Mouse (Mus musculus) forebrain, embryonic 15.5 days (tissue): ENCODE measurements at regions not wholly inside any gene's neighbourhood (a gene's known extent, or its start where the extent isn't known, plus 50 kb on each side); places are given as distances from the start of the nearest gene placed in this dataset.
A peak's percentile ranks its signal among the peaks of the same experiment; 100 is the strongest.

ENCODE experiments used
- ATAC-seq: fragments of 200-750 bp; cut with Nextera tagmentation; replicated peaks from 2 replicates; pipeline ENCODE4 v1.8.0; 2017; ENCODE audit warnings: mild to moderate bottlenecking, moderate TSS enrichment, moderate library complexity
- H3K27ac ChIP-seq: fragments of 300-500 bp; sonication (generic); replicated peaks from 2 replicates; pipeline ENCODE4 v1.5.1; 2015; ENCODE audit warnings: mild to moderate bottlenecking, inconsistent platforms
- H3K27me3 ChIP-seq: fragments of 300-500 bp; sonication (generic); 2 replicates; pipeline ENCODE4 v1.6.1; 2015; ENCODE audit warnings: inconsistent platforms
- H3K36me3 ChIP-seq: fragments of 300-500 bp; sonication (generic); 2 replicates; pipeline ENCODE4 v1.6.1; 2015; ENCODE audit warnings: mild to moderate bottlenecking, inconsistent platforms
- H3K4me1 ChIP-seq: fragments of 300-500 bp; sonication (generic); 2 replicates; pipeline ENCODE4 v1.6.1; 2015; ENCODE audit warnings: inconsistent platforms
- H3K4me2 ChIP-seq: fragments of 300-500 bp; sonication (generic); replicated peaks from 2 replicates; pipeline ENCODE4 v1.6.1; 2015; ENCODE audit warnings: mild to moderate bottlenecking, inconsistent platforms
- H3K4me3 ChIP-seq: fragments of 300-500 bp; sonication (generic); 2 replicates; pipeline ENCODE4 v1.5.1; 2015; ENCODE audit warnings: mild to moderate bottlenecking, inconsistent platforms
- H3K9ac ChIP-seq: fragments of 300-500 bp; sonication (generic); replicated peaks from 2 replicates; pipeline ENCODE4 v1.6.1; 2015; ENCODE audit warnings: mild to moderate bottlenecking, inconsistent platforms
- H3K9me3 ChIP-seq: fragments of 300-500 bp; sonication (generic); 2 replicates; pipeline ENCODE4 v1.6.1; 2016; ENCODE audit warnings: inconsistent platforms
- WGBS: fragments of 180-500 bp; shearing (Covaris S2); methylation state at CpG from one replicate; pipeline ENCODE4 v1.1.7; 2015; ENCODE audit warnings: mixed read lengths; 5-methylcytosine and 5-hydroxymethylcytosine counted together

GRCm38 (mm10) chr9:47909051-47909450, 252.8 kb upstream of the Nxpe4 start:
- WGBS: 38% methylated on average over 5 of the region's 5 CpGs
- ATAC-seq: no peak
- Histone ChIP-seq H3K4me2 (no peak overlapping the region), H3K27me3 (peaks cover 15% of the 10 kb centered on the region; the same call in 1 of the 2 replicates), H3K27ac (no peak overlapping the region), H3K4me3 (no peak overlapping the region), H3K36me3 (no peaks in the 10 kb centered on the region), H3K9ac (no peak overlapping the region), H3K9me3 (no peaks in the 10 kb centered on the region), H3K4me1 (peaks cover 40% of the 10 kb centered on the region)

GRCm38 (mm10) chr9:47910501-47910906, 251.3 kb upstream of the Nxpe4 start:
- Histone ChIP-seq H3K4me1 (peaks cover 27% of the 10 kb centered on the region), H3K4me2 (0 out of 2 replicates have a peak overlapping the region, but pooled peaks have one; percentile 3), H3K36me3 (no peaks in the 10 kb centered on the region), H3K9me3 (no peaks in the 10 kb centered on the region), H3K4me3 (no peak overlapping the region), H3K9ac (no peak overlapping the region), H3K27me3 (peaks cover 15% of the 10 kb centered on the region; the same call in 1 of the 2 replicates), H3K27ac (peak overlapping the region; percentile 72)
- WGBS: 18% methylated on average over 6 of the region's 6 CpGs
- peak; percentile 94 for ATAC-seq

- H3K4me1 ChIP-seq: peaks cover 27% of the 10 kb centered on the region
- H3K36me3 ChIP-seq: no peaks in the 10 kb centered on the region
- H3K27ac ChIP-seq: no peak overlapping the region
- ATAC-seq: no peak
- no peak overlapping the region for H3K4me2 ChIP-seq
- H3K9me3 ChIP-seq: no peaks in the 10 kb centered on the region
- H3K9ac ChIP-seq: no peak overlapping the region
- H3K4me3 ChIP-seq: no peak overlapping the region
- 82% methylated on average over 5 of the region's 5 CpGs for WGBS
- peaks cover 3% of the 10 kb centered on the region; the same call in 1 of the 2 replicates for H3K27me3 ChIP-seq
Measured at GRCm38 (mm10) chr9:47912823-47913222, 249.0 kb upstream of the Nxpe4 start.

GRCm38 (mm10) chr9:47935299-47935698, 226.5 kb upstream of the Nxpe4 start:
- no peak for ATAC-seq
- Histone ChIP-seq H3K27me3 (no peaks in the 10 kb centered on the region), H3K4me3 (no peak overlapping the region), H3K4me1 (no peaks in the 10 kb centered on the region), H3K27ac (no peak overlapping the region), H3K9ac (no peak overlapping the region), H3K36me3 (no peaks in the 10 kb centered on the region), H3K9me3 (no peaks in the 10 kb centered on the region), H3K4me2 (no peak overlapping the region)
- WGBS: 80% methylated on average over 2 of the region's 2 CpGs

- Histone ChIP-seq H3K4me3 (no peak overlapping the region), H3K27ac (no peak overlapping the region), H3K9ac (no peak overlapping the region), H3K36me3 (no peaks in the 10 kb centered on the region), H3K4me2 (no peak overlapping the region), H3K4me1 (no peaks in the 10 kb centered on the region), H3K9me3 (no peaks in the 10 kb centered on the region), H3K27me3 (no peaks in the 10 kb centered on the region)
- ATAC-seq: no peak
- 36% methylated on average over 7 of the region's 7 CpGs for WGBS
Measured at GRCm38 (mm10) chr9:47935957-47936457, 225.8 kb upstream of the Nxpe4 start.

GRCm38 (mm10) chr9:47938941-47939710, 222.7 kb upstream of the Nxpe4 start:
- no peaks in the 10 kb centered on the region for H3K36me3 ChIP-seq
- H3K4me3 ChIP-seq: no peak overlapping the region
- H3K27me3 ChIP-seq: no peaks in the 10 kb centered on the region
- no peaks in the 10 kb centered on the region for H3K9me3 ChIP-seq
- H3K4me1 ChIP-seq: peaks cover 11% of the 10 kb centered on the region
- ATAC-seq: no peak
- H3K4me2 ChIP-seq: no peak overlapping the region
- H3K27ac ChIP-seq: no peak overlapping the region
- WGBS: 81% methylated on average over 14 of the region's 14 CpGs
- no peak overlapping the region for H3K9ac ChIP-seq

GRCm38 (mm10) chr9:47942761-47943583, 218.9 kb upstream of the Nxpe4 start:
- ATAC-seq: peak; percentile 68
- Histone ChIP-seq H3K4me1 (peaks cover 11% of the 10 kb centered on the region), H3K4me3 (no peak overlapping the region), H3K36me3 (no peaks in the 10 kb centered on the region), H3K9me3 (no peaks in the 10 kb centered on the region), H3K27ac (peak overlapping the region; percentile 57), H3K4me2 (no peak overlapping the region), H3K9ac (no peak overlapping the region), H3K27me3 (no peaks in the 10 kb centered on the region)
- WGBS: 43% methylated on average over 11 of the region's 11 CpGs

GRCm38 (mm10) chr9:47946226-47946625, 215.6 kb upstream of the Nxpe4 start:
- Histone ChIP-seq H3K36me3 (no peaks in the 10 kb centered on the region), H3K27me3 (no peaks in the 10 kb centered on the region), H3K4me1 (peaks cover 11% of the 10 kb centered on the region), H3K9ac (no peak overlapping the region), H3K9me3 (no peaks in the 10 kb centered on the region), H3K4me3 (no peak overlapping the region), H3K4me2 (no peak overlapping the region), H3K27ac (no peak overlapping the region)
- no peak for ATAC-seq
- 89% methylated on average over 7 of the region's 7 CpGs for WGBS

- no peaks in the 10 kb centered on the region for H3K36me3 ChIP-seq
- H3K9ac ChIP-seq: no peak overlapping the region
- no peak for ATAC-seq
- H3K4me3 ChIP-seq: no peak overlapping the region
- H3K9me3 ChIP-seq: peaks cover 8% of the 10 kb centered on the region
- no peak overlapping the region; the same call in 1 of the 2 replicates for H3K27ac ChIP-seq
- no peaks in the 10 kb centered on the region for H3K4me1 ChIP-seq
- WGBS: 50% methylated on average over 3 of the region's 3 CpGs
- H3K4me2 ChIP-seq: no peak overlapping the region
- H3K27me3 ChIP-seq: no peaks in the 10 kb centered on the region
Measured at GRCm38 (mm10) chr9:47957881-47958280, 203.9 kb upstream of the Nxpe4 start.

GRCm38 (mm10) chr9:47958861-47959260, 203.0 kb upstream of the Nxpe4 start:
- Histone ChIP-seq H3K9me3 (peaks cover 3% of the 10 kb centered on the region), H3K4me2 (no peak overlapping the region), H3K27ac (no peak overlapping the region), H3K27me3 (no peaks in the 10 kb centered on the region), H3K36me3 (no peaks in the 10 kb centered on the region), H3K4me3 (no peak overlapping the region), H3K4me1 (no peaks in the 10 kb centered on the region), H3K9ac (no peak overlapping the region)
- WGBS: 88% methylated on average over 6 of the region's 6 CpGs
- ATAC-seq: no peak

- H3K9ac ChIP-seq: no peak overlapping the region
- H3K9me3 ChIP-seq: no peaks in the 10 kb centered on the region
- 80% methylated on average over 4 of the region's 4 CpGs for WGBS
- no peaks in the 10 kb centered on the region for H3K4me1 ChIP-seq
- ATAC-seq: no peak
- no peaks in the 10 kb centered on the region for H3K36me3 ChIP-seq
- no peak overlapping the region for H3K4me3 ChIP-seq
- no peak overlapping the region; the same call in 1 of the 2 replicates for H3K27ac ChIP-seq
- H3K4me2 ChIP-seq: no peak overlapping the region
- no peaks in the 10 kb centered on the region for H3K27me3 ChIP-seq
Measured at GRCm38 (mm10) chr9:47961176-47961575, 200.6 kb upstream of the Nxpe4 start.

GRCm38 (mm10) chr9:47962161-47962560, 199.7 kb upstream of the Nxpe4 start:
- WGBS: 64% methylated on average over 4 of the region's 4 CpGs
- no peak overlapping the region for H3K27ac ChIP-seq
- H3K36me3 ChIP-seq: no peaks in the 10 kb centered on the region
- H3K27me3 ChIP-seq: no peaks in the 10 kb centered on the region
- no peak overlapping the region for H3K9ac ChIP-seq
- H3K9me3 ChIP-seq: no peaks in the 10 kb centered on the region
- H3K4me2 ChIP-seq: no peak overlapping the region
- H3K4me3 ChIP-seq: no peak overlapping the region
- H3K4me1 ChIP-seq: no peaks in the 10 kb centered on the region
- ATAC-seq: no peak
